Mouse (Mus musculus) embryonic facial prominence, embryonic 13.5 days (tissue): ENCODE measurements around the gene Srp9. TPM values are rescaled to one million over a fixed set of nuclear protein-coding genes. Genes with fewer than 3 reads are reported as not detected.

Experiments used
- ATAC-seq: fragments of 200-750 bp; cut with Nextera tagmentation; 2 replicates; pipeline ENCODE4 v1.8.0; 2017; ENCODE audit warnings: low read depth; ENCODE audit not compliant: insufficient number of reproducible peaks, insufficient read depth, low FRiP score, low TSS enrichment
- H3K27ac ChIP-seq: fragments of 300-500 bp; sonication (generic); 2 replicates; pipeline ENCODE4 v1.5.1; 2015; ENCODE audit warnings: moderate library complexity, mild to moderate bottlenecking, inconsistent platforms
- H3K27me3 ChIP-seq: fragments of 300-500 bp; sonication (generic); 2 replicates; pipeline ENCODE4 v1.6.1; 2015; ENCODE audit warnings: mild to moderate bottlenecking, inconsistent platforms
- H3K36me3 ChIP-seq: fragments of 300-500 bp; sonication (generic); 2 replicates; pipeline ENCODE4 v1.6.1; 2015; ENCODE audit warnings: mild to moderate bottlenecking, inconsistent platforms
- H3K4me1 ChIP-seq: fragments of 300-500 bp; sonication (generic); 2 replicates; pipeline ENCODE4 v1.6.1; 2015; ENCODE audit warnings: inconsistent platforms
- H3K4me2 ChIP-seq: fragments of 300-500 bp; sonication (generic); 2 replicates; pipeline ENCODE4 v1.6.1; 2015; ENCODE audit warnings: moderate library complexity, mild to moderate bottlenecking, inconsistent platforms
- H3K4me3 ChIP-seq: fragments of 300-500 bp; sonication (generic); 2 replicates; pipeline ENCODE4 v1.5.1; 2015; ENCODE audit warnings: mild to moderate bottlenecking, inconsistent platforms
- H3K9ac ChIP-seq: fragments of 300-500 bp; sonication (generic); 2 replicates; pipeline ENCODE4 v1.6.1; 2015; ENCODE audit warnings: mild to moderate bottlenecking, inconsistent platforms
- H3K9me3 ChIP-seq: fragments of 300-500 bp; sonication (generic); 2 replicates; pipeline ENCODE4 v1.6.1; 2016; ENCODE audit warnings: inconsistent platforms
- WGBS: fragments of 180-500 bp; shearing (Covaris S2); methylation state at CpG from one replicate; pipeline ENCODE4 v1.1.7; 2015; ENCODE audit warnings: mixed read lengths; 5-methylcytosine and 5-hydroxymethylcytosine counted together
- polyA plus RNA-seq: library from polyadenylated mRNA; unstranded; fragments of >200 nt; fragmentation: Nextera tagmentation; extraction: Ambion mirVana; gene quantifications from 2 replicates; pipeline ENCODE4 v1.2.1, GENCODE M21; 2015

Gene Srp9
- polyA plus RNA-seq, 1 experiment from 2014 or later = 166 TPM

DNA sequence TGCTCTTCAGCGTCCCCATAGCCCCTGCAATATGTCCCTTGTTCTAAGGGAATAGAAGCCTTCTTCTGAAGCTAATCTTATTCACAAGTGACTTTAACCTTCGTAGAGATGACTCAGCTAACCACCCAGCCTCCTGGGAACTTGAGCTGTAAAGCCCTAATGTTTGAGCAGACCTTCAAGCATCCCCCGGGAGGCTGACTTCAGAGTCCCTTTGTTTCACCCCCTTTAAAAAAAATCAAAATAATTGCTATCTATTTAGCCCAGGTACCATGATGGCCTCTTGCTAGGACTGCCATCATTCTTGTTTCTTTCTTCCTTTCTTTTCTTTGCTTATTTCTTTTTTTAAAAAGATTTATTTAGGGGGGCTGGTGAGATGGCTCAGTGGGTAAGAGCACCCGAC, 2.1 kb upstream of the Srp9 start:
- peaks cover 19% of the 10 kb centered on the region for H3K4me1 ChIP-seq
- no peaks in the 10 kb centered on the region for H3K27me3 ChIP-seq
- H3K9ac ChIP-seq = no peak overlapping the region
- H3K36me3 ChIP-seq = no peaks in the 10 kb centered on the region
- H3K4me3 ChIP-seq = no peak overlapping the region
- no peak overlapping the region for H3K27ac ChIP-seq
- no peak for ATAC-seq
- H3K9me3 ChIP-seq = no peaks in the 10 kb centered on the region
- 83% methylated on average over 4 of the region's 4 CpGs for WGBS
- no peak overlapping the region for H3K4me2 ChIP-seq

DNA sequence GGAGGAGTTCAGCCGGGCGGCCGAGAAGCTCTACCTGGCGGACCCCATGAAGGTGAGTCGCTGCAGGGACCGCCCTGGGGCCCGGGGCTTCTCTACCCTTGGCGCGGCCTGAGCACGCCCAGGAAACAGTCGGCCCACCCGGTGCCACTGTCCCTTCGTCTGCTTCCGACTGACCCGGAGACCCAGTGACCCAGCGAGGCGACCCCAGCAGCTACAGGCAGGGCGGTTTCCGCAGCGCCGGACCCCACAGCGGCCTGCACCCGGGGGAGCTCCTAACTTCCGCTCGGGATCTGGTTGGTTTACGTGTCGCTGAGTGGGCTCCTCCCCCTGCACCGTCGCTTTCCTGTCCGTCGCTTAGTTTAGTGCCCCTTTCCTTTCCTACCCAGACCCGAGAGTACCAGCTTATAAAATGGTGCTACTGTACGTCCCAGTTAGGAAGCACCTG, 409 bp downstream of the Srp9 start:
- H3K4me3 ChIP-seq = peak overlapping the region; percentile 82
- WGBS = under 1% methylated on average over 32 of the region's 33 CpGs
- no peaks in the 10 kb centered on the region for H3K27me3 ChIP-seq
- H3K27ac ChIP-seq = peak overlapping the region; percentile 85
- H3K4me2 ChIP-seq = peak overlapping the region; percentile 77
- H3K9me3 ChIP-seq = no peaks in the 10 kb centered on the region
- H3K4me1 ChIP-seq = peaks cover 19% of the 10 kb centered on the region
- peaks cover 10% of the 10 kb centered on the region for H3K36me3 ChIP-seq
- peak; percentile 86 for ATAC-seq
- H3K9ac ChIP-seq = peak overlapping the region; percentile 83

DNA sequence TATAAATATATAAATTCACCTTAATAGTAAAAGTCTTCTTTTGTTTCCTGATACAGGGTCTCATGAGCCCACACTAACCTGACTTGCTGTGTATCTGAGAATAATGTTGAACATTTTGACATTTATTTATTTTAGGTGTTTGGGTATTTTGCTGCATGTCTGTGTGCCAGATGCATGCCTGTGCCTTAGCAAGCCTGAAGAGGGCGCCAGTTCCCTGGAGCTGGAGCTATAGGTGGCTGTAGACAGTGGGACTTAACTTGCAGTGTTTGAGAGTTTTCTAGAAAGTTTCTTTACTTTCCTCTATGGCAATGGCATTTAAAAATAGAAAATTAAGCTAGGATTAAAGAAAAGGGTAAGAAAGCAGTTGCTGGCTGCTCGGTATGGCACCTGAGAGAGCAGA, 6.3 kb downstream of the Srp9 start:
- H3K4me3 ChIP-seq = no peak overlapping the region
- H3K27me3 ChIP-seq = no peaks in the 10 kb centered on the region
- WGBS = 54% methylated on average over 2 of the region's 2 CpGs
- H3K27ac ChIP-seq = no peak overlapping the region
- H3K9ac ChIP-seq = no peak overlapping the region
- peaks cover 30% of the 10 kb centered on the region for H3K36me3 ChIP-seq
- H3K9me3 ChIP-seq = no peaks in the 10 kb centered on the region
- no peak overlapping the region for H3K4me2 ChIP-seq
- no peak for ATAC-seq
- peaks cover 11% of the 10 kb centered on the region for H3K4me1 ChIP-seq

DNA sequence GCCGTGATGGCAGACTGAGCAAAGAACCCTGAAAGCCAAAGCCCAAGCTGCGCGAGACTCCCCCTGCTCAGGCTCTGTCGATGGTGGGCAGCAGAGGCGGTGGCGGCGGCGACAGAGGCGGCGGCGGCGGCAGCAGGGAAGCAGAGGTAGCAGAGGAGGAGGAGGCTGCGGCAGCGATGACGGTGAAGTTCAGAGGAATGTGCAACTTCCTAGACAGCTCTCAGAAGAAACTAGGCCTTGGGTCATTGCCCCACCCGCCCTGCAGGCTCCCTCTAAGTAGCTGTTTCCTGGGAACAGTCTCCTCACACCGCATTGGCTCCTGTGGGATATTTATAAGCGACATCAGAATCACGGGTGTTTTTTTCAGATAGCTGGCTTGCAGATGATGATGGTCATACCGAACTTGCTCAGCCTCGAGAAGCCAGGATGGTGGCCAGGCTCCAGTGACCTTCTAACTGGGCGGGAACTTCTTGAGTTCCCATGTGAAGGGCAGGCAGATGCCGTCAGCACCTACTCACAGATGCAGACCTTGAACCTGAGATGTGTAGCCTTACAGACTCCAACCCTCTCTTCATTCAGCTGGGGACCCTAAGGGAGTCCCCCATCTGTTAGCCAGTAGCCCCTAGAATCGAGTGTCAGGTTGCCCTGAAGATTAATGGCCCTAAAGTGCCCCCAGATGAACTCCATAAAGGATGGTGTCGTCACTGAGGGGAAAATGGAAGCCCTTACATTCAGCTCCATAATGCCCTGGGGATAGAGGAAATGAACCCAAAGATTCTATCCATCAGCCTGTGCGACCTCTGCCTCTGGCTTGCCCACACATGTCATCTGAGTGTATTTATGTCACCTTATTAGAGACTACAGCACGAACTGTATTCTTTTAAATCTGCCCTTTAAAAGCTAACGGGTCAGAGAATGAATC, 12.9 kb downstream of the Srp9 start:
- Histone ChIP-seq H3K27ac (no peak overlapping the region), H3K9ac (no peak overlapping the region), H3K4me3 (no peak overlapping the region), H3K27me3 (peaks cover 7% of the 10 kb centered on the region; the same call in 1 of the 2 replicates), H3K36me3 (peaks cover 4% of the 10 kb centered on the region; the same call in 1 of the 2 replicates), H3K4me2 (peak overlapping the region; percentile 32; the same call in 1 of the 2 replicates), H3K4me1 (peaks cover 10% of the 10 kb centered on the region), H3K9me3 (no peaks in the 10 kb centered on the region)
- 57% methylated on average over 28 of the region's 28 CpGs for WGBS
- no peak for ATAC-seq

DNA sequence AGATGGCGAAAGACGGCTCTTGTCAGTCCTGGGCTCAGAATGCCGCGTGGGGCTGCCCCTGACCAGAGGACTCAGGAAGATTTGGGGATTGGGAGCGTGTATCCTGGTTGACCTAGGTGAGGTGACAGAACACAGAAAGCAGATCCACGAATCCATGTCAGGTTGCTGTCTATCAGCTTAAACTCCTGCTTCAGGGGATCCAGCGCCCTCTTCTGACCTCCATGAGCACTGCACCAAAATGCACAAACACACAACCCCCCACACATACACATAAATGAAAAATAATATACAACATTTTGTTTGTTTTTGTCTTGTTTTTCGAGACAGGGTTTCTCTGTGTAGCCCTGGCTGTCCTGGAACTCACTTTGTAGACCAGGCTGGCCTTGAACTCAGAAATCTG, 13.6 kb downstream of the Srp9 start:
- no peak for ATAC-seq
- H3K27ac ChIP-seq = no peak overlapping the region
- H3K27me3 ChIP-seq = peaks cover 7% of the 10 kb centered on the region; the same call in 1 of the 2 replicates
- no peak overlapping the region for H3K4me3 ChIP-seq
- no peaks in the 10 kb centered on the region for H3K36me3 ChIP-seq
- peaks cover 10% of the 10 kb centered on the region for H3K4me1 ChIP-seq
- no peaks in the 10 kb centered on the region for H3K9me3 ChIP-seq
- H3K9ac ChIP-seq = no peak overlapping the region
- H3K4me2 ChIP-seq = no peak overlapping the region
- 72% methylated on average over 8 of the region's 8 CpGs for WGBS

DNA sequence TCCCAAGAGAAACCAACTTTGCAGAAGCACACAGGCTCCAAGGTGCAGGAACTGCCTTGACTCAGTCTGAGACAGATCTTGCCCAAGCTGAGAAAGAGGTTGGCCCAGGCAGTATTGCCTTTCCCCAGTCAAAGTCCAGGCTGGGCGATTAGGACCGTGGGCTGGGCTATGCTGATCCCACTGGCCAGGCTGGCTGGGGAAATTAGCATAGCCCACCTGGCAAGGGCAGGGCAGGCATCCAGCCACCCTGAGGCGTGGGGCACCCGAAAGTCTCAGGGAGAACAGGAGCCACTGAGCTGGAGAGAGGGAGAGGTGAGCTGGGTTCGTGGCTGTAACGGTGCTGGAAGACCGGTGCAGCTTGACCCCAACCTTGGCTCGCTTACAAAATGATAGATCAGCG, 15.4 kb downstream of the Srp9 start:
- no peak overlapping the region for H3K4me3 ChIP-seq
- H3K4me1 ChIP-seq = peaks cover 12% of the 10 kb centered on the region
- no peak for ATAC-seq
- H3K27me3 ChIP-seq = peaks cover 7% of the 10 kb centered on the region; the same call in 1 of the 2 replicates
- H3K4me2 ChIP-seq = peak overlapping the region; percentile 2; the same call in 1 of the 2 replicates
- WGBS = 32% methylated on average over 9 of the region's 9 CpGs
- no peak overlapping the region for H3K27ac ChIP-seq
- H3K9ac ChIP-seq = no peak overlapping the region
- H3K36me3 ChIP-seq = no peaks in the 10 kb centered on the region
- no peaks in the 10 kb centered on the region for H3K9me3 ChIP-seq

DNA sequence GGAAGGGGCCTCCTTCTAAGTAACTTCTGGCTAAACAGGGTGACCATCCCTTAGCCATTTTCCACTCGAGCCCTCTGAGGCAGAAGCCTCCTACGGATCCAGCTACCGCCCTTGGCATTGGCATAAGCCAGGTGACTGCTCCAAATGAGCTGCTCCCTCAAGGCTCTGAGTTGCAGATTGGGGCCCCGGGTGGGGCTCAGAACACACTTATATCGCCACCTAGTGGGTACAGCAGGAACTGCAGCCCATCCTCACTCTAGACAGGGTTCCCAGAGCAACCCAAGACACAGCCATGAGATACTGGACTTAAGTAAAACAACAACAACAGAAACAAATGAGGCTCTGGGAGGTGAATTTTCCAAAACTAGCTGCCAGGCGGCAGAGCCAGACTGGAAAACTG, 15.8 kb downstream of the Srp9 start:
- H3K36me3 ChIP-seq = no peaks in the 10 kb centered on the region
- no peak overlapping the region for H3K27ac ChIP-seq
- H3K4me2 ChIP-seq = peak overlapping the region; percentile 2; the same call in 1 of the 2 replicates
- H3K9ac ChIP-seq = no peak overlapping the region
- ATAC-seq = no peak
- H3K27me3 ChIP-seq = peaks cover 7% of the 10 kb centered on the region; the same call in 1 of the 2 replicates
- peaks cover 16% of the 10 kb centered on the region for H3K4me1 ChIP-seq
- WGBS = 4% methylated on average over 6 of the region's 6 CpGs
- H3K4me3 ChIP-seq = no peak overlapping the region
- H3K9me3 ChIP-seq = no peaks in the 10 kb centered on the region

DNA sequence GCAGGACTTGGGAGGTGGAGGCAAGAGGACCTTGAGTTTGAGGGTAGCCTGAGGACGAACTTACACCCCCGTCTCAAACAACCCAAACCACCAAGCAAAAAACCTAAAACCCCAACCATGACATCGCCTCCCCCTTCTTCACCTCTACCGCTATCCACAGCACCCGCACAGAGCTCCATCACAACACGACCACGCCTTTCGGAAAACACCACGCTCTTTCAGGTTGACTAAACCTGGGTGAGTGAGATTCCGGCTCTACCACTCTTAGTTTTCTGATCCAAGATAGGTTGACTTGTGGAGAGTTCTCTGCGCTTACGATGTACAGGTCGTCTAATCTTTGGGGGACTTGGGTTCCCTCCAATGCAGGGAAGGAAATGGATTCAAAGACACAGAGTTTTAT, 18.2 kb downstream of the Srp9 start:
- ATAC-seq = no peak
- 95% methylated on average over 13 of the region's 13 CpGs for WGBS
- Histone ChIP-seq H3K27ac (no peak overlapping the region), H3K9me3 (no peaks in the 10 kb centered on the region), H3K4me3 (no peak overlapping the region), H3K4me2 (no peak overlapping the region), H3K36me3 (no peaks in the 10 kb centered on the region), H3K27me3 (peaks cover 7% of the 10 kb centered on the region; the same call in 1 of the 2 replicates), H3K4me1 (peaks cover 20% of the 10 kb centered on the region), H3K9ac (no peak overlapping the region)

DNA sequence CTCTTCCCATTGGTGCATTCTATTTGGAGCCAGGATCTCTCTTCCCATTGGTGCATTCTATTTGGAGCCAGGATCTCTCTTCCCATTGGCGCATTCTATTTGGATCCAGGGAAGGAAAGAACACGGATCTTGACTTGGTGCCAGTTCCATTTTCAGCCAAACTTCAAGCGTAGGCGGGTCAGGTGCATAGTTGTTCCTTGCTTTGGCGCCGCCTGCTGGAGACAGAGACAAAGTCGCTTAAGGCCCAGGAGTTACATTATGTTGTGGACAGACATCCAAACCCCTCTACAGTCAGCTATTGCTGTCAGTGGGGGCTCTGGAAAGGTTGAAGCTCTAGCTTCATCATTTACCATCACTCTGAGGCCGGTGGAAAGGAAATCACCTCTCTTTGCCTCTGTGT, 18.8 kb downstream of the Srp9 start:
- Histone ChIP-seq H3K4me2 (no peak overlapping the region), H3K4me1 (peaks cover 20% of the 10 kb centered on the region), H3K27ac (no peak overlapping the region), H3K9me3 (no peaks in the 10 kb centered on the region), H3K4me3 (no peak overlapping the region), H3K27me3 (peaks cover 7% of the 10 kb centered on the region; the same call in 1 of the 2 replicates), H3K9ac (no peak overlapping the region), H3K36me3 (no peaks in the 10 kb centered on the region)
- ATAC-seq = no peak
- 83% methylated on average over 8 of the region's 8 CpGs for WGBS

DNA sequence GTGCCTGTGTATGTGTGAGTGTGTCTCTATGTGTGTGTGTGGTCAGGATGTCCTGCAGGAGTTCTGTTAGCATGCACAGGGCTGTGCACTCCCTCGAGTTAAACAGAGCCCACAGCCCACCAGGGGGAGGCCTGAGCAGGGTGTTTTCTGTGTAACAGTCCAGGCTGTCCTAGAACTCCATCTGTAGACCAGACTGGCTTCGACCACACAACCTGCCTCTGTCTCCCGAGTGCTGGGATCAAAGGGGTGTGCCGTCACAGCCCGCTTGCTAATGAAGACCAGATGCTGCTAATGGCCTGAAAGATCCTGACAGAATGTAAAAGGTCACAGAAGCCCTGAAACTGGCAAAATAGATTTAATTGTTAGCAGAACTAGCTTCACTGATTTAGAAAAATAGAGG, 21.0 kb downstream of the Srp9 start:
- WGBS = 21% methylated on average over 5 of the region's 5 CpGs
- no peak overlapping the region for H3K4me2 ChIP-seq
- no peak overlapping the region for H3K27ac ChIP-seq
- H3K9me3 ChIP-seq = no peaks in the 10 kb centered on the region
- H3K4me1 ChIP-seq = peaks cover 12% of the 10 kb centered on the region
- no peak for ATAC-seq
- H3K4me3 ChIP-seq = no peak overlapping the region
- no peak overlapping the region for H3K9ac ChIP-seq
- H3K27me3 ChIP-seq = no peaks in the 10 kb centered on the region; the same call in 1 of the 2 replicates
- H3K36me3 ChIP-seq = no peaks in the 10 kb centered on the region

DNA sequence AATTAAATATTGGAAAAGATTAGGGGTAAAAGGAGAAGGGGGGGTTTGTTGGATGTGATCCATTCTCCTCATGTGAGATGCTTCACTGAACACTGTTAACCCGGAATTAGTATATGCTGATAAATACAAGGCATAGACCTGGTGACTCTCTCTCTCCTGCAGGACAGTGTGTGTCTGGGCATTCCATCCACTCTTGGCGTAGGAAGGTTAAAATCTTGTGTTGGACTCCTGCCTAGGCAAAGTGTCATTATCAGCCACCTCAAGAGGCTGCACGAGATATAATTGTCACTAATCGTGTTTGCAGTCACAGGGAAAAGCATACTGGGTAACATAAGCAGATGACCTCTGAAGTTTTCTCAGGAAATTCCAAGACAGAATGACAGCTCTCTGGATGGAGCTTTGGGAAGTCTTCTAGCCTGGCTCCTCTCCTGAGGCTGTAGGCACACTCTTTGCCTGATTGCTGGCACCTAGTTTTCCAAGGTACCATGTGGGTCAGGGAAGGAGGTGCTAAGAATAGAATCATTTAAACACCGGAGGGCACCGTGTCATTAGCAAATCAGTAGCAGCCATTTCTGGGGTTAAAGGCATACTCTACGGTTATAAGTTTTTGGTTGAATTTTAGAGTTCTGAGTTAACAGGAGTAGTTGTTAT, 24.5 kb downstream of the Srp9 start:
- H3K4me2 ChIP-seq = no peak overlapping the region
- H3K36me3 ChIP-seq = no peaks in the 10 kb centered on the region
- no peaks in the 10 kb centered on the region for H3K27me3 ChIP-seq
- no peak overlapping the region for H3K4me3 ChIP-seq
- no peak overlapping the region for H3K27ac ChIP-seq
- H3K4me1 ChIP-seq = peaks cover 10% of the 10 kb centered on the region
- no peaks in the 10 kb centered on the region for H3K9me3 ChIP-seq
- WGBS = 62% methylated on average over 7 of the region's 7 CpGs
- no peak overlapping the region for H3K9ac ChIP-seq
- ATAC-seq = no peak
